Mouse (Mus musculus): ENCODE results near the gene Olfr1391. TPM values are rescaled to one million over a fixed set of nuclear protein-coding genes. Genes with fewer than 3 reads are reported as not detected.
"Not testable (repeated sequence)": the region's sequence is repeated elsewhere in the genome, so short reads cannot be mapped to it uniquely, and the experiment has no call there.

Gene Olfr1391
- not detected in 2 replicates for polyA plus RNA-seq (2015; fragmentation: Nextera tagmentation; extraction: Ambion mirVana)

DNA sequence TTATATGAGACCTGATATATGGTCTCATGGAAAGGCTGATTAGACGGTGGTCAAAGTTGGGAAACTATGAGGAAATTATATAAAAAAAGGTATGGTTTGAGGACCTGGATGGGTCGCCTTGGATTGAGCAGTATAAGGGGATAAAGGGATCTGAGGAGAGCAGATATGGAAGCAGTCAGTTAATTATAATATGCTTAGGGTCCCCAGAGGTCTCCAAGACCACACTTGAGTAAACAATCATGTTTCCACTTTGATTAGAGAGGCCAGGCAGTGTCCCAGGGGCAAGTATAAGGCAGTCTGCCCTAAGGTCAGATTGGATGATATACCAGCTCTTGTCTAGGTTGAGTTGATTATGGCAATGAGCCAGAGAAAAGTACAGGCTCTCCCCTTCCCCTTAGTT is at the start of gene Olfr1391:
TSS of gene Olfr1391 (plus strand) at position 301 of the 400 bp plus-strand sequence.
- no peak for ATAC-seq
- 83% methylated on average over 2 of the region's 2 CpGs for WGBS

GRCm38 (mm10) chr11:49273834-49274519 is 48.6 kb upstream of the Olfr1391 start:
- H3K9me3 ChIP-seq (ENCODE audit: control insufficient read depth, low read length), result no peaks in the 10 kb centered on the region
- H3K27ac ChIP-seq (ENCODE audit: low read depth, low read length), result no peak overlapping the region; the same call in 1 of the 2 replicates
- peaks cover 5% of the 10 kb centered on the region; the same call in 1 of the 2 replicates for H3K4me1 ChIP-seq (ENCODE audit: control insufficient read depth, insufficient read depth, low read depth, low read length)
- no peaks in the 10 kb centered on the region for H3K36me3 ChIP-seq (ENCODE audit: control insufficient read depth, insufficient read depth, low read length)
- WGBS, result 42% methylated on average over 11 of the region's 11 CpGs
- H3K9ac ChIP-seq (ENCODE audit: low read depth, low read length), result peak overlapping the region; percentile 55
- H3K4me2 ChIP-seq (ENCODE audit: low read length), result no peak overlapping the region; the same call in 1 of the 2 replicates
- no peak overlapping the region for H3K4me3 ChIP-seq (ENCODE audit: low read length)
- peak; percentile 54 for ATAC-seq
- H3K27me3 ChIP-seq (replicated peaks; ENCODE audit: control insufficient read depth, insufficient read depth, low read length), result no peaks in the 10 kb centered on the region

More for the DNA sequence above, at the start of gene Olfr1391:
- no peaks in the 10 kb centered on the region for H3K4me1 ChIP-seq (ENCODE audit: control insufficient read depth, insufficient read depth, low read depth, low read length)
- H3K36me3 ChIP-seq (ENCODE audit: control insufficient read depth, insufficient read depth, low read length), result no peaks in the 10 kb centered on the region
- H3K27me3 ChIP-seq (replicated peaks; ENCODE audit: control insufficient read depth, insufficient read depth, low read length), result no peaks in the 10 kb centered on the region
- no peak within 1 kb of the TSS for H3K4me3 ChIP-seq (ENCODE audit: low read length)
- H3K9ac ChIP-seq (ENCODE audit: low read depth, low read length), result no peak within 1 kb of the TSS
- H3K27ac ChIP-seq (ENCODE audit: low read depth, low read length), result no peak within 1 kb of the TSS
- H3K4me2 ChIP-seq (ENCODE audit: low read length), result no peak within 1 kb of the TSS
- H3K9me3 ChIP-seq (ENCODE audit: control insufficient read depth, low read length), result no peaks in the 10 kb centered on the region

DNA sequence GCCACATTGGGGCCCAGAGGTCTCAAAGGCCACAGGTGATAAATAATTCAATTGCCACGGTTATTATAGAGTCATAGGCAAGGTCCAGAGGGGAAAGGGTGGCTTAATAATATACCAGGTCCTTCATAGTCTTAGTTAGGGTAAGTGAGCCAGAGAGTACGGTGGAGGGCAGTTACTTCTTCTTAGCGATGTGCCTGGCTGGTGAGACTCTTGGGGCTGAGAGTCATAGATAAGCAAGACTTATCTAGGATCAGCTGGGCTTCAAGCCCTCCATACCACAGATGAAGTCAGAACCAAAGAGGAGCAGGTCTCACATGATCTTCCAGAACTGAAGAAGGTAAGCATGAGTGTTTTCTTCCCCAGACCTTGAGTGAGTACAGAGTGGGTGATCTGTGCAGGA is 44.3 kb upstream of the Olfr1391 start, which contains the start of gene Olfr1393:
TSS of gene Olfr1393 (plus strand) at position 83 of the 400 bp plus-strand sequence.
- H3K4me1 ChIP-seq (ENCODE audit: control insufficient read depth, insufficient read depth, low read depth, low read length), result peaks cover 5% of the 10 kb centered on the region; the same call in 1 of the 2 replicates
- H3K4me3 ChIP-seq (ENCODE audit: low read length), result no peak within 1 kb of the TSS
- H3K4me2 ChIP-seq (ENCODE audit: low read length), result no peak within 1 kb of the TSS
- no peaks in the 10 kb centered on the region for H3K27me3 ChIP-seq (replicated peaks; ENCODE audit: control insufficient read depth, insufficient read depth, low read length)
- WGBS, result 85% methylated on average over 3 of the region's 3 CpGs
- no peaks in the 10 kb centered on the region for H3K9me3 ChIP-seq (ENCODE audit: control insufficient read depth, low read length)
- no peaks in the 10 kb centered on the region for H3K36me3 ChIP-seq (ENCODE audit: control insufficient read depth, insufficient read depth, low read length)
- no peak for ATAC-seq
- H3K27ac ChIP-seq (ENCODE audit: low read depth, low read length), result no peak within 1 kb of the TSS
- no peak within 1 kb of the TSS for H3K9ac ChIP-seq (ENCODE audit: low read depth, low read length)

GRCm38 (mm10) chr11:49284982-49285381 is 37.6 kb upstream of the Olfr1391 start, which contains the start of gene Olfr1392:
Gene Olfr1392, plus strand, starts transcription at chr11:49285282.
- 67% methylated on average over 1 of the region's 1 CpGs for WGBS

GRCm38 (mm10) chr11:49287251-49287650 is 35.3 kb upstream of the Olfr1391 start:
- no peak overlapping the region for H3K27ac ChIP-seq (ENCODE audit: low read depth, low read length)
- no peak overlapping the region for H3K4me2 ChIP-seq (ENCODE audit: low read length)
- H3K9ac ChIP-seq (ENCODE audit: low read depth, low read length), result no peak overlapping the region
- H3K4me3 ChIP-seq (ENCODE audit: low read length), result no peak overlapping the region
- no peaks in the 10 kb centered on the region for H3K36me3 ChIP-seq (ENCODE audit: control insufficient read depth, insufficient read depth, low read length)
- peaks cover 2% of the 10 kb centered on the region for H3K9me3 ChIP-seq (ENCODE audit: control insufficient read depth, low read length)
- no peak for ATAC-seq
- H3K4me1 ChIP-seq (ENCODE audit: control insufficient read depth, insufficient read depth, low read depth, low read length), result no peaks in the 10 kb centered on the region
- 88% methylated on average over 2 of the region's 2 CpGs for WGBS
- no peaks in the 10 kb centered on the region for H3K27me3 ChIP-seq (replicated peaks; ENCODE audit: control insufficient read depth, insufficient read depth, low read length)

More at GRCm38 (mm10) chr11:49284982-49285381, 37.6 kb upstream of the Olfr1391 start, which contains the start of gene Olfr1392:
- H3K27me3 ChIP-seq (replicated peaks; ENCODE audit: control insufficient read depth, insufficient read depth, low read length); H3K4me3 ChIP-seq (ENCODE audit: low read length); H3K4me1 ChIP-seq (ENCODE audit: control insufficient read depth, insufficient read depth, low read depth, low read length); H3K27ac ChIP-seq (ENCODE audit: low read depth, low read length); H3K4me2 ChIP-seq (ENCODE audit: low read length); H3K9ac ChIP-seq (ENCODE audit: low read depth, low read length); H3K36me3 ChIP-seq (ENCODE audit: control insufficient read depth, insufficient read depth, low read length); ATAC-seq; H3K9me3 ChIP-seq (ENCODE audit: control insufficient read depth, low read length): not testable (repeated sequence)

DNA sequence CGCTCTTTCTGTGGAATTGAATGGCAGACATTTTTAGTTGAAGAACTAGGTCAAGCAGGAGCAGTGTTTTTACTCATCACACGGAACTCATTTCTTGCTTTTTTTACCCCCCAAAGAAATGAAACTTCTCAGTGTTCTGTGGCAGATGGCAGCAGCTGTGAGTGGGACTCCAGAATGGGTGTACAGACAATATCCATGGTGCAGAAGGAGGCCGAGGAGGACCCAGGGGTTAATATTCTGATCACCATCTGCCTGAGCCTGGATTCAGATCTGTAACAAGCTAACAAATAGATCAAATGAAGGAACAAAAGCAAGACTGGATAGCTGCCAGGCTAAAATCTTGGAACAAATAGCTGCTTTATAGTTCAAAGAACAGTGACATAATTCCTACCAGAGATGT is 29.8 kb upstream of the Olfr1391 start:
- no peak overlapping the region for H3K4me2 ChIP-seq (ENCODE audit: low read length)

GRCm38 (mm10) chr11:49304441-49304840 is 18.1 kb upstream of the Olfr1391 start, which contains the start of gene Olfr10:
Gene Olfr10, plus strand, starts transcription at chr11:49304741.
- Histone ChIP-seq H3K4me2 (ENCODE audit: low read length) (no peak within 1 kb of the TSS), H3K36me3 (ENCODE audit: control insufficient read depth, insufficient read depth, low read length) (no peaks in the 10 kb centered on the region), H3K27me3 (replicated peaks; ENCODE audit: control insufficient read depth, insufficient read depth, low read length) (no peaks in the 10 kb centered on the region), H3K4me1 (ENCODE audit: control insufficient read depth, insufficient read depth, low read depth, low read length) (no peaks in the 10 kb centered on the region), H3K9ac (ENCODE audit: low read depth, low read length) (no peak within 1 kb of the TSS), H3K4me3 (ENCODE audit: low read length) (no peak within 1 kb of the TSS), H3K9me3 (ENCODE audit: control insufficient read depth, low read length) (no peaks in the 10 kb centered on the region), H3K27ac (ENCODE audit: low read depth, low read length) (no peak within 1 kb of the TSS)
- no peak for ATAC-seq

More for the DNA sequence above, 29.8 kb upstream of the Olfr1391 start:
- H3K36me3 ChIP-seq (ENCODE audit: control insufficient read depth, insufficient read depth, low read length), result no peaks in the 10 kb centered on the region
- H3K27ac ChIP-seq (ENCODE audit: low read depth, low read length), result no peak overlapping the region
- no peaks in the 10 kb centered on the region for H3K9me3 ChIP-seq (ENCODE audit: control insufficient read depth, low read length)
- 49% methylated on average over 3 of the region's 3 CpGs for WGBS
- H3K27me3 ChIP-seq (replicated peaks; ENCODE audit: control insufficient read depth, insufficient read depth, low read length), result no peaks in the 10 kb centered on the region
- no peaks in the 10 kb centered on the region for H3K4me1 ChIP-seq (ENCODE audit: control insufficient read depth, insufficient read depth, low read depth, low read length)
- H3K4me3 ChIP-seq (ENCODE audit: low read length), result no peak overlapping the region
- ATAC-seq, result no peak
- no peak overlapping the region for H3K9ac ChIP-seq (ENCODE audit: low read depth, low read length)

DNA sequence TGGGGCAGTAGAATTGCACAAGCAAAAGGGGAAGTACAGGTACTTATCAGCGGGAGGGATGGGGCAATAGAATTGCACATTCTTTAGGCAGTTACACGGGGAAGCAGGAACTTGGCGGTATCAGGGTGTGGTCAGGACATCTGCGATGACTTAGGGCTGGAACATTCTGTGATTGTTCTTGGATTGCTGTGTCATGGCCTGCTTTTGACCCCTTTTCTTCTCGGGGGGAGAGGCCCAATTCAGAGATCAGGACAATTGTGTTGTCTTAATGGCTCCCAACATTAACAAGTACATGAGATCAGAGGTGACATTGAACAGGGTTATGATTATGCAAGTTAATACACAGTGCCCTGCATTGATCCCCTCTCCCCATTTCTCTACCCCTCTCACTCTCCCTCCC is 14.0 kb upstream of the Olfr1391 start:
- H3K27me3 ChIP-seq (replicated peaks; ENCODE audit: control insufficient read depth, insufficient read depth, low read length); ATAC-seq; H3K36me3 ChIP-seq (ENCODE audit: control insufficient read depth, insufficient read depth, low read length); H3K9me3 ChIP-seq (ENCODE audit: control insufficient read depth, low read length); H3K9ac ChIP-seq (ENCODE audit: low read depth, low read length); H3K4me2 ChIP-seq (ENCODE audit: low read length); H3K27ac ChIP-seq (ENCODE audit: low read depth, low read length); H3K4me1 ChIP-seq (ENCODE audit: control insufficient read depth, insufficient read depth, low read depth, low read length); H3K4me3 ChIP-seq (ENCODE audit: low read length): not testable (repeated sequence)
- 82% methylated on average over 5 of the region's 5 CpGs for WGBS

DNA sequence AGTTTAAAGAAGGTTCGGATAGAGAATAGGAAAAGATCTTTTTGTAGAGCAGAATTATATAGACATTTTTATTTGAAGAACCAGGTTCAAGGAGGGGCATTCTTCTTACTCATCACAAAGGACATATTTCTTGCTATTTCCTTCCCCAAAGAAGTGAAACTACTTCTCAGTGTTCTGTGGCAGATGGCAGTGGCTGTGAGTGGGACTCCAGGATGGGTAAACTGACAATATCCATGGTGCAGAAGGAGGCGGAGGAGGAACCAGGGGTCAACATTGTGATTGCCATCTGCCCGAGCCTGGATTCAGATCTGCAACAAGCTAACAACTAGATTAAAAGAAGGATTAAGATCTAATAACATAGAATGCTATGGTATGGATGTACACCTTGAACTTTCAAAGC is 4.2 kb downstream of the Olfr1391 start:
- 83% methylated on average over 3 of the region's 3 CpGs for WGBS
- Histone ChIP-seq H3K9me3 (ENCODE audit: control insufficient read depth, low read length) (no peaks in the 10 kb centered on the region), H3K27ac (ENCODE audit: low read depth, low read length) (no peak overlapping the region), H3K36me3 (ENCODE audit: control insufficient read depth, insufficient read depth, low read length) (no peaks in the 10 kb centered on the region), H3K4me2 (ENCODE audit: low read length) (no peak overlapping the region), H3K9ac (ENCODE audit: low read depth, low read length) (no peak overlapping the region), H3K4me1 (ENCODE audit: control insufficient read depth, insufficient read depth, low read depth, low read length) (no peaks in the 10 kb centered on the region), H3K4me3 (ENCODE audit: low read length) (no peak overlapping the region), H3K27me3 (replicated peaks; ENCODE audit: control insufficient read depth, insufficient read depth, low read length) (no peaks in the 10 kb centered on the region)
- no peak for ATAC-seq
